Mouse (Mus musculus): ENCODE measurements at regions not wholly inside any gene's neighbourhood (a gene's known extent, or its start where the extent isn't known, plus 50 kb on each side); places are given as distances from the start of the nearest gene placed in this dataset.

GRCm38 (mm10) chr3:35027898-35028297 lies 377.7 kb downstream of the Sox2 start:
- DNase-seq, result no peak

- DNase-seq, result no peak
Measured at GRCm38 (mm10) chr3:35029924-35030323, 379.7 kb downstream of the Sox2 start.

GRCm38 (mm10) chr3:35033587-35033986 lies 383.4 kb downstream of the Sox2 start:
- DNase-seq, result no peak

- DNase-seq, result no peak
Measured at GRCm38 (mm10) chr3:35035234-35035633, 385.0 kb downstream of the Sox2 start.

- DNase-seq, result no peak
Measured at GRCm38 (mm10) chr3:35043705-35044104, 393.5 kb downstream of the Sox2 start.

- DNase-seq, result no peak
Measured at GRCm38 (mm10) chr3:35059438-35059837, 409.2 kb downstream of the Sox2 start.

GRCm38 (mm10) chr3:35060042-35060441 lies 409.8 kb downstream of the Sox2 start:
- no peak for DNase-seq

- no peak for DNase-seq
Measured at GRCm38 (mm10) chr3:35066824-35067223, 416.6 kb downstream of the Sox2 start.

- no peak for DNase-seq
Measured at GRCm38 (mm10) chr3:35068586-35068985, 418.4 kb downstream of the Sox2 start.

- no peak for DNase-seq
Measured at GRCm38 (mm10) chr3:35071046-35071445, 420.8 kb downstream of the Sox2 start.

GRCm38 (mm10) chr3:35079887-35080286 lies 429.7 kb downstream of the Sox2 start:
- DNase-seq, result no peak

- DNase-seq, result no peak
Measured at GRCm38 (mm10) chr3:35084091-35084867, 434.1 kb downstream of the Sox2 start.

- DNase-seq, result no peak
Measured at GRCm38 (mm10) chr3:35088241-35089080, 438.3 kb downstream of the Sox2 start.

GRCm38 (mm10) chr3:35090496-35091133 lies 440.4 kb downstream of the Sox2 start:
- no peak for DNase-seq

- DNase-seq, result no peak
Measured at GRCm38 (mm10) chr3:35093001-35093400, 442.8 kb downstream of the Sox2 start.

GRCm38 (mm10) chr3:35095221-35095620 lies 445.0 kb downstream of the Sox2 start:
- no peak for DNase-seq

- DNase-seq, result no peak
Measured at GRCm38 (mm10) chr3:35096381-35096780, 446.2 kb downstream of the Sox2 start.

- DNase-seq, result no peak
Measured at GRCm38 (mm10) chr3:35097766-35098165, 447.6 kb downstream of the Sox2 start.

GRCm38 (mm10) chr3:35099226-35099625 lies 449.0 kb downstream of the Sox2 start:
- DNase-seq, result no peak

- DNase-seq, result no peak
Measured at GRCm38 (mm10) chr3:35099876-35100420, 449.7 kb downstream of the Sox2 start.

GRCm38 (mm10) chr3:35101286-35101685 lies 451.1 kb downstream of the Sox2 start:
- DNase-seq, result no peak

- DNase-seq, result no peak
Measured at GRCm38 (mm10) chr3:35101951-35102350, 451.7 kb downstream of the Sox2 start.
